Mouse (Mus musculus): ENCODE measurements around the gene Pmpca.
"Not testable (repeated sequence)": the region's sequence is repeated elsewhere in the genome, so short reads cannot be mapped to it uniquely, and the experiment has no call there.

The Pmpca gene

GRCm38 (mm10) chr2:26368572-26368971, 20.6 kb upstream of the Pmpca start:
- DNase-seq (ENCODE audit: low read depth, low spot score) = no peak

GRCm38 (mm10) chr2:26372396-26372795, 16.7 kb upstream of the Pmpca start:
- DNase-seq (ENCODE audit: low read depth, low spot score) = no peak

GRCm38 (mm10) chr2:26380131-26380771, 8.9 kb upstream of the Pmpca start, which contains the start of gene Snapc4:
Gene Snapc4, minus strand, starts transcription at chr2:26380653.
- peak; percentile 92 for DNase-seq (ENCODE audit: low read depth, low spot score)

- not testable (repeated sequence) for DNase-seq (ENCODE audit: low read depth, low spot score)
Observed at GRCm38 (mm10) chr2:26380871-26381270, 8.3 kb upstream of the Pmpca start.

GRCm38 (mm10) chr2:26387713-26388112, 1.4 kb upstream of the Pmpca start:
- DNase-seq (ENCODE audit: low read depth, low spot score) = no peak

- DNase-seq (ENCODE audit: low read depth, low spot score) = no peak
Observed at GRCm38 (mm10) chr2:26388682-26389153, 421 bp upstream of the Pmpca start.

- no peak for DNase-seq (ENCODE audit: low read depth, low spot score)
Observed at GRCm38 (mm10) chr2:26390954-26391353, 1.8 kb downstream of the Pmpca start.

GRCm38 (mm10) chr2:26391617-26392016, 2.5 kb downstream of the Pmpca start:
- DNase-seq (ENCODE audit: low read depth, low spot score) = no peak

GRCm38 (mm10) chr2:26398978-26399377, 9.8 kb downstream of the Pmpca start:
- DNase-seq (ENCODE audit: low read depth, low spot score) = no peak

GRCm38 (mm10) chr2:26399647-26400046, 10.5 kb downstream of the Pmpca start:
- DNase-seq (ENCODE audit: low read depth, low spot score) = no peak

GRCm38 (mm10) chr2:26400296-26400695, 11.2 kb downstream of the Pmpca start:
- no peak for DNase-seq (ENCODE audit: low read depth, low spot score)

- DNase-seq (ENCODE audit: low read depth, low spot score) = no peak
Observed at GRCm38 (mm10) chr2:26401023-26401422, 11.9 kb downstream of the Pmpca start.

GRCm38 (mm10) chr2:26402265-26402664, 13.1 kb downstream of the Pmpca start:
- DNase-seq (ENCODE audit: low read depth, low spot score) = no peak

GRCm38 (mm10) chr2:26403306-26403705, 14.2 kb downstream of the Pmpca start:
- DNase-seq (ENCODE audit: low read depth, low spot score) = no peak

GRCm38 (mm10) chr2:26408515-26409356, 19.6 kb downstream of the Pmpca start, which contains the start of gene Inpp5e:
Gene Inpp5e, minus strand, starts transcription at chr2:26409203.
- DNase-seq (ENCODE audit: low read depth, low spot score) = peak; percentile 95

GRCm38 (mm10) chr2:26409362-26409761, 20.2 kb downstream of the Pmpca start:
- no peak for DNase-seq (ENCODE audit: low read depth, low spot score)

GRCm38 (mm10) chr2:26410091-26410490, 21.0 kb downstream of the Pmpca start:
- DNase-seq (ENCODE audit: low read depth, low spot score) = no peak

GRCm38 (mm10) chr2:26410931-26411411, 21.8 kb downstream of the Pmpca start:
- no peak for DNase-seq (ENCODE audit: low read depth, low spot score)

- DNase-seq (ENCODE audit: low read depth, low spot score) = no peak
Observed at GRCm38 (mm10) chr2:26417066-26417465, 27.9 kb downstream of the Pmpca start.

- no peak for DNase-seq (ENCODE audit: low read depth, low spot score)
Observed at GRCm38 (mm10) chr2:26418120-26418519, 29.0 kb downstream of the Pmpca start.

- DNase-seq (ENCODE audit: low read depth, low spot score) = no peak
Observed at GRCm38 (mm10) chr2:26421969-26422368, 32.8 kb downstream of the Pmpca start.

- DNase-seq (ENCODE audit: low read depth, low spot score) = no peak
Observed at GRCm38 (mm10) chr2:26423086-26423485, 33.9 kb downstream of the Pmpca start.

GRCm38 (mm10) chr2:26424541-26424940, 35.4 kb downstream of the Pmpca start:
- no peak for DNase-seq (ENCODE audit: low read depth, low spot score)

Data from CD4-positive, CD25-positive, alpha-beta regulatory T cell, adult 2 months (primary cell).